Mouse (Mus musculus) kidney, postnatal 0 days (tissue): ENCODE measurements around the gene Bex6. TPM values are rescaled to one million over a fixed set of nuclear protein-coding genes. Genes with fewer than 3 reads are reported as not detected.

ENCODE experiments used
- ATAC-seq: fragments of 200-750 bp; cut with Nextera tagmentation; replicated peaks from 2 replicates; pipeline ENCODE4 v1.8.0; 2017; ENCODE audit warnings: low read depth, moderate number of reproducible peaks, moderate TSS enrichment, moderate library complexity; ENCODE audit not compliant: low FRiP score
- DNase-seq: peaks from one replicate; pipeline ENCODE4 v3.0.0-alpha.2; 2016; ENCODE audit warnings: low spot score
- H3K27ac ChIP-seq: fragments of 300-500 bp; sonication (generic); 2 replicates; pipeline ENCODE4 v1.5.1; 2014; ENCODE audit warnings: mild to moderate bottlenecking
- H3K27me3 ChIP-seq: fragments of 300-500 bp; sonication (generic); 2 replicates; pipeline ENCODE4 v1.6.1; 2014; ENCODE audit warnings: low read length, mixed read lengths; ENCODE audit not compliant: insufficient read depth
- H3K36me3 ChIP-seq: fragments of 300-500 bp; sonication (generic); 2 replicates; pipeline ENCODE4 v1.6.1; 2014; ENCODE audit warnings: low read length, mixed read lengths; ENCODE audit not compliant: insufficient read depth
- H3K4me1 ChIP-seq: fragments of 300-500 bp; sonication (generic); replicated peaks from 2 replicates; pipeline ENCODE4 v1.6.1; 2014; ENCODE audit warnings: antibody characterized with exemption, low read length, mixed read lengths; ENCODE audit not compliant: insufficient read depth
- H3K4me2 ChIP-seq: fragments of 300-500 bp; sonication (generic); 2 replicates; pipeline ENCODE4 v1.6.1; 2014; ENCODE audit warnings: mild to moderate bottlenecking, low read length, moderate library complexity, mixed read lengths
- H3K4me3 ChIP-seq: fragments of 300-500 bp; sonication (generic); replicated peaks from 2 replicates; pipeline ENCODE4 v1.5.1; 2014; ENCODE audit warnings: low read depth, low read length
- H3K9ac ChIP-seq: fragments of 300-500 bp; sonication (generic); 2 replicates; pipeline ENCODE4 v1.6.1; 2014; ENCODE audit warnings: low read depth, low read length
- H3K9me3 ChIP-seq: fragments of 300-500 bp; sonication (generic); replicated peaks from 2 replicates; pipeline ENCODE4 v1.6.1; 2016; ENCODE audit warnings: low read length, inconsistent platforms, mixed read lengths
- CTCF ChIP-seq: IDR thresholded peaks from 2 replicates; pipeline ENCODE4 v1.5.1; 2016; ENCODE audit warnings: antibody characterized with exemption, low read depth, mild to moderate bottlenecking, moderate library complexity
- WGBS: fragments of 180-500 bp; shearing (Covaris S2); extraction: QIAGEN DNeasy Blood & Tissue Kit; methylation state at CpG from one replicate; pipeline ENCODE4 v1.1.7; 2014; 5-methylcytosine and 5-hydroxymethylcytosine counted together
- polyA plus RNA-seq: library from polyadenylated mRNA; unstranded; fragments of >200 nt; fragmentation: Nextera tagmentation; extraction: Ambion mirVana; gene quantifications from 2 replicates; pipeline ENCODE4 v1.2.1, GENCODE M21; 2015

The Bex6 gene
- polyA plus RNA-seq, 1 experiment from 2014 or later: not detected

DNA sequence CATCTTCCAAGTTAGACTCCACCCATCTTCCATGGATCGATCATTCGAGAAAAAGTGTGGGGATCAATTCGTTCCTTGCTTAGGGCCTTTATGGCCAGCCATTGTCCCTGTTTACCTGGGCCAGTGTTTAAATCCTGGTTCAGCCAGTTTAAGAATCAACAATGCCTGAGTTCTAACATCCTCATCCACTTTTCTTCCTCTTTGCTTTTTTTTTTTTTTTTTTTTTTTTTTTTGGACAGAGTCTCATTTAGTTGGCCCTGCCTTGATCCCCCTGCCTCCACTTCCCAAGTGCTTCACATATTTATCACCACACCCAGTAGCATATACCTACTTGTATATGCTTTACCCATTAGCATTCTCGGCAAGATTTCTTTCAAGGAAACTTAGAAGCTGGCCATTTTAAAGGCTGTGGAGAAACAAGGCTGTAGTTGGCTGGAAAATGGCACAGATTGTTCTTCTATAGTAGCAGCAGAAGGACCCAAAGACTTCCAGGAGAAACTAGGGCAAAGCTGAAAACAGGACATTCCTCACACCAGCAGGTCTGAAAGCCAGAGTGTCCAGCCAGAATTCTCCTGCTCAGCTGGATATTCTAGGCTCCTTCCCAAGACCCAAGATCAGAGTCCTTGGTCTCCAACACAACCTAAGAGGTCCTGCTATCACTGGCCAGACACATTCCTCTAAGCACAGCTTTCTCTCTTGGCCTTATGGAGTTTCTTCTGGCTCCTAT lies 11.6 kb upstream of the Bex6 start:
- DNase-seq (no peak), ATAC-seq (no peak)
- peaks cover 9% of the 10 kb centered on the region; the same call in 1 of the 2 replicates for H3K4me1 ChIP-seq
- no peak overlapping the region for H3K27ac ChIP-seq
- H3K4me3 ChIP-seq: no peak overlapping the region
- H3K9me3 ChIP-seq: no peaks in the 10 kb centered on the region
- no peaks in the 10 kb centered on the region for H3K36me3 ChIP-seq
- H3K27me3 ChIP-seq: no peaks in the 10 kb centered on the region
- H3K4me2 ChIP-seq: no peak overlapping the region
- WGBS: 94% methylated on average over 4 of the region's 4 CpGs
- TF ChIP-seq CTCF: no peak
- H3K9ac ChIP-seq: no peak overlapping the region

GRCm38 (mm10) chr16:32171031-32171731 lies 8.4 kb upstream of the Bex6 start:
- no peaks in the 10 kb centered on the region for H3K9me3 ChIP-seq
- H3K27ac ChIP-seq: no peak overlapping the region
- no peak overlapping the region for H3K4me3 ChIP-seq
- ATAC-seq (no peak), DNase-seq (no peak)
- H3K4me1 ChIP-seq: no peaks in the 10 kb centered on the region
- no peak overlapping the region for H3K4me2 ChIP-seq
- no peaks in the 10 kb centered on the region for H3K27me3 ChIP-seq
- no peak overlapping the region for H3K9ac ChIP-seq
- H3K36me3 ChIP-seq: no peaks in the 10 kb centered on the region
- TF ChIP-seq CTCF: no peak
- 87% methylated on average over 5 of the region's 5 CpGs for WGBS

GRCm38 (mm10) chr16:32173401-32173800 lies 6.2 kb upstream of the Bex6 start:
- Histone ChIP-seq H3K4me1 (peaks cover 4% of the 10 kb centered on the region), H3K4me2 (no peak overlapping the region), H3K27ac (peak overlapping the region; percentile 55), H3K36me3 (no peaks in the 10 kb centered on the region), H3K9me3 (no peaks in the 10 kb centered on the region), H3K27me3 (no peaks in the 10 kb centered on the region), H3K4me3 (no peak overlapping the region), H3K9ac (no peak overlapping the region)
- peak; percentile 44 for DNase-seq
- 50% methylated on average over 11 of the region's 11 CpGs for WGBS
- TF ChIP-seq CTCF: no peak
- ATAC-seq: peak; percentile 86

- ATAC-seq: peak; percentile 37; the same call in 1 of the 2 replicates
- WGBS: 52% methylated on average over 8 of the region's 8 CpGs
- Histone ChIP-seq H3K4me1 (peaks cover 4% of the 10 kb centered on the region), H3K9ac (no peak overlapping the region), H3K27ac (peak overlapping the region; percentile 55; the same call in 1 of the 2 replicates), H3K9me3 (no peaks in the 10 kb centered on the region), H3K36me3 (no peaks in the 10 kb centered on the region), H3K4me3 (no peak overlapping the region), H3K27me3 (no peaks in the 10 kb centered on the region), H3K4me2 (no peak overlapping the region)
- no peak for DNase-seq
- no peak for TF ChIP-seq CTCF
These were observed 5.2 kb upstream of the Bex6 start for GRCm38 (mm10) chr16:32174340-32175005.

GRCm38 (mm10) chr16:32175029-32175428 lies 4.6 kb upstream of the Bex6 start:
- WGBS: 78% methylated on average over 4 of the region's 4 CpGs
- no peaks in the 10 kb centered on the region for H3K27me3 ChIP-seq
- no peak for ATAC-seq
- no peak overlapping the region for H3K27ac ChIP-seq
- peak; percentile 33; the same call in 1 of the 2 replicates for TF ChIP-seq CTCF
- H3K4me3 ChIP-seq: no peak overlapping the region
- no peaks in the 10 kb centered on the region for H3K9me3 ChIP-seq
- no peak overlapping the region for H3K4me2 ChIP-seq
- peaks cover 4% of the 10 kb centered on the region for H3K4me1 ChIP-seq
- no peak for DNase-seq
- no peaks in the 10 kb centered on the region for H3K36me3 ChIP-seq
- H3K9ac ChIP-seq: no peak overlapping the region
